Mouse (Mus musculus) spleen, adult 18-20 months (tissue): ENCODE measurements at regions not wholly inside any gene's neighbourhood (a gene's known extent, or its start where the extent isn't known, plus 50 kb on each side); places are given as distances from the start of the nearest gene placed in this dataset.

Experiments used
- DNase-seq, 2 experiments: peaks; one replicate each; pipeline ENCODE4 v3.0.0; 2022; ENCODE audit warnings: mixed read lengths in 2 of 2

DNA sequence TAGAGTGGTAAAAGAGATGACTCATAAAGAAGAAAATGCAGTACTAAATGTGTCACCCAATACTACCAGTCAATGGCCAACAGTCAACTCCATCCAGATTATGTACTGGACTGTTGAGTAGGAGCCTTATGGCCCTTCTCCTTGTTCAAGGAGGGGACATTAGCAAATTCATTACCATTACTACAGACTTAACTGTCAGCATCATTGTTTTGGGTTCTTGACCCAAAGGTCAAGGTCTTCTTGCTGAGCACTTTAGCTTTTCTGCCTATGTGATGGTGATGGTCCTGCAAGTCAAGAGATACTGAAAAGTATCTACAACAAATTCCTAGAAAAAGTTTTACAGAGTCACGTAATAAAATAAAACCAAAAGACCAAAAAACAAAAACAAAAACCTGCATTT is 1251.4 kb downstream of the Gm37988 start:
- no peak for DNase-seq

DNA sequence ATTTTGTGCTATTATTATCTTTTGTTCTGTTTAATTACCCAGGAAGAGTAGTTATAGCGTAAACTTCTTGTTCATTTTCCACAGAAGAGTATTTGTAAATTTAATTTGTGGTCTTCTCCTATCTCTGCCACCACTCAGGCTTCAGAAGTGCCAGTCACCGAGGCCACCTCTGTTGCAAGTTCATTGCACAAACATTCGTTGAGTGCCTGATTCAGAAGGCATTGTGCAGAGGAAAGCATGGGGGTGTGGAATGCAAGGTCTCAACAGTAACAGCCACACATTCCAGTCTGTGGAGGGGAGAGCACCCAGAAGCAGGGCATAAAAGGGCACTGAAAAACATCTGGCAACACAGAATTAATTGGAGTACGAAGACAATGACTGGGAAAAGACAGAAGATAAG is 1268.9 kb downstream of the Gm37988 start:
- no peak for DNase-seq

DNA sequence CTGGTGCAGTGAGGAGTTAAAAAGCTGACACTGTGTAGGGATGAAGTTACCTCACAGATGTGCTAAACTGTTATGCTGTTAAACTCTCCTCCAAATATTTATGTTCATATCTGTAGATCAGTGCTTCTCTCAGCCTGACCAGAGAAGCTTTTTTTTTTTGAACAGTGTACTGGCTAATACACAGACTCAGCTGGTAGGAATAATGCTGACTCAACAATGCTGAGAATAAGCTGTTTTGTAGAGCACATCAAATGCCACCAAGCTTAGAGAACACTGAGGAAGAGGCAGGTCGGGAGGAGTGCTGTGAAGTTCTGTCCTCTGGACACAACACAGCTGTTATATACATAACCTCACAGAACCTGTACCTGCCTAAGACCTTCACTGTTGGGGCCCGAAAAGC is 1274.2 kb downstream of the Gm37988 start:
- DNase-seq: no peak

DNA sequence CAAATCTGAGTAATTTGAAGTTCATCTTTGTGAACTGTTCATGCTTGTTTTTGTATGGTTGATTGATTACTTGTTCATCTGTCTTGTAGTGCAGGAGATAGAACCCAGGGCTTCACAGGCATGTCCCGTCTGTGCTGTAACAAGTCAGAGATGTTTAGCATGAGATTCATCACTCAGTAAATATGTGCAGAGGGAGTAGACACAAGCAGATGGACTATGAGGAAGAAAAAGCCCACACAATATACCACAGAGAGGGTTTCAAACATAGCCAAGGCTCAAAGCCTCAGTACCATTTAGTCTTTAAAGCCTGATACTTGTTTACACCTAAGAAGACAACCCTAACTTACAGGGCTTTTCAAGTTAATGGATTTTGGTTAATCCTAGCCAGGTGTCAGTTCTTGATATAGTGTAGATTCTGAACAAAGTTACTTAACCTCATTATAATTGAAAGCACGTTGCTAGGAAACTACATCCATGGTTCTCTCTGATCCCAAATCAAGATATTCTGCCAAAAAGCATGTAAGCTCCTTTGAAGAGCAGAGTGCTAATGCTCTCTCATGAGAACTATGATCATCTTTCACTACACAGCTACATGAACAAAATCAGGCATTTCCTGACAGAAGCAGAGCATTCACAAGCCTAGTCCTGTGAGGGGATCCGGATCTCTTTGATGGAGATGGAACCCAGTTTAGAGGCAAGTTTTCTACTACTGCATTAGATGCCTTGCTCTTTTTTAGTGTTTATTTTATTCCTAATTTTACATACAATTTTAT is 1286.7 kb downstream of the Gm37988 start:
- DNase-seq: no peak

DNA sequence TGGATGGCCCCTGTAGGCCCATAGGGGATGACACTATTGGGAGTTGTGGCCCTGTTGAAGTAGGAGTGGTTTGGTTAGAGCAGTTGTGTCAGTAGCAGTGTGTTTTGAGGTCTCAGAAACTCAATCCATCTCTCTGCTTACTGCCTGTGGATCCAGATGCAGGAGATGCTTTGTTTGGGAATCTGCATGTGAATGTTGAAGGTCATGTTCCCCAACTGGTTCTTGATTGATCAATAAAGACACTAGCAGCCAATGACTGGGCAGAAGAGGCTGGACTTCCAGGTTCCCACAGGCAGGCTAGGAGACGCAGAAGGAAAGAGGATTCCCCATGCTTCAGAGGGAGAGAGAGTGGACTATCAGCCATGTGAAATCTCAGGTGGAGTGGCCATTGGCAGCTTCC is 1309.9 kb downstream of the Gm37988 start:
- DNase-seq: no peak

DNA sequence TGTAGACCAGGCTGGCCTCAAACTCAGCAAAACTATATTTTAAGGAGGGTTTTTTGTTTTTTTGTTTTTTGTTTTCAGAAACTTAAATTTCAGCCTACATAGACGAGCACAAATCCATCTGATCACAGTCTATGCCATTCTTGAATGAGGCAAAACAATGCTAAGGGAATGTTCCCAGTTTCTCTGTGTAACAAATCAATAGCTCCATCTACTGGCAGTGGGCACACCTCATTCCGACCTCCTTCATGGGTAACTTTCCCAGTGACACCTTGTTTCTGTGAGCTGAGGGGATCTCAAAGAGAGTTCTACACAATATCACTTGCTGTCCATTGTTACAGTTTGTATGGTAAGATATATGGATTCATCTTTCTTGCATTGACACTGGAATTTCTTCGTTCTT is 1327.4 kb downstream of the Gm37988 start:
- DNase-seq: no peak

DNA sequence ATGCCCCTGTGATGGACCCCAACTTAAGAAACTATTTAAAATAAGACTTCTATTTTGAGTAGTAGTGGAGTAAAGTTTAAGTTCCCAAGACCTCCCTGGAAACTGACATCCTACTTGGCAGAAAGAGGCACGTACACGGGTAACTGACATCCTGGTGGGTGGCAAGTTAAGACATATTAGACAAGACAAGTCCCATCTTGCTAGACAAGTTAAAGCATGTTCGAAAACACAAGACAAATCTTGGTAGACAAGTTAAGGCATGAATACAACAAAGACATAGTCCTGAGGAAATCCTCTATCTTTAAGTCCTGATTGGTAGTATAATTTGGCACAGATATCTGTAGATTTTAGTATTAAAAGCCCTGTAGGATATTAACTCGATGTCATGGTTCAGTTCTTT is 1332.6 kb downstream of the Gm37988 start:
- DNase-seq: no peak

DNA sequence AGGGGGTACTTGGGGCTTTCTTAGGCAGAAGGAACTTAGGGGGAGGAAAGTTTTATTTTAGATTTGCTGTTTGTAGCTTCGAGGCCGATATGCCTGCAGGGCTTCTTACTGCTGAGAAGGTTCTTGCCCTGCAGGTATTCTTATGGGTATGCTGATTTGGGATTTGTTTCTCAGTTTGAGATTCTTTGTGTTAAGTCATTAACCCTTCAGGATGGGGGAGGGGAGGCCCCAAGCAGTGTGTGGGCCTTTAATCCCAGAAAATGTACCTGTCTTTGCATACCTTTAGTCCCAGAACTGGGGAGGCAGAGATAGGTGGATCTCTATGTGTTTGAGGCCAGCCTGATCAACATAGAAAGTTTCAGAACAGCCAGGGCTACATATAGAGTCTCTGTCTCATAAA is 1335.1 kb downstream of the Gm37988 start:
- DNase-seq: no peak

DNA sequence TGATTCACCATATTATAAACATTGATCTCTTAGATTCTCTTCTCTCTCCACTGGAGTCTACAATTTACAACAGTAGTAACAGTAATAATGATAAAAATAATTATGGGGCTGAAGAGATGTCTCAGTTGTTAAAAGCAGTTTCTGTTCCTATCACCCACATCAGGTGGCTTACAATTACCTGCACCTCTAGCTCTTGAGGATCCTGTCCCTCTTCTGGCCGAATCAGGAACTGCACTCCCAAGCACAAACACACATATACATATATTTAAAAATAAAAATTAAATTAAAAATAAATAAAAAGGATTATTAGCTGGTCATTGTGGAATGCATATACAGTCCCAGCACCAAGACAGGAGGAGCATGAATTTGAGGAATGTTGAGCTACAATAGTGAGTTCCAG is 1336.2 kb downstream of the Gm37988 start:
- peak in 1 of 2 experiments; percentile 3 for DNase-seq

DNA sequence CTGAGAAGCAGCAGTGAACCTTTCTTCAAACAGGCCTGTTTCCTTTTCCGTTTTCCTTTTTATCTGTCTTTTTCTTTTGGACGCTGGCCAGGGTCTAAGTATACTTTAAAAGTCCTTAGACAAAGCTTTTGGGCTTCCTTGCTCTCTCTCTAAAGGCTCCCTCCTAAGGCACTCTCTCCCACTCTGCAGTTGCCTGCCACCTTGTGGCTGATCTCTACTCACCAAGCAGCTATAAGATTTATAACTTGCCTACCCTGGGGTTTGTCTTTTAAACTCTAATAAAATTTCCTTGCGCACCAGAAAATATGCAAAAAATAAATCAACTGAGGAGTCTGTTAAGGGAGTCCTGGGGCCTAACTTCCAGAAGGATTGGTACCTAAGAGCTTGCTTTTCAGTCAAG is 1344.7 kb downstream of the Gm37988 start:
- DNase-seq: no peak
